Mouse (Mus musculus) midbrain, embryonic 15.5 days (tissue): ENCODE data around the gene Acy3. TPM values are rescaled to one million over a fixed set of nuclear protein-coding genes. Genes with fewer than 3 reads are reported as not detected.
A peak's percentile ranks its signal among the peaks of the same experiment; 100 is the strongest.
"Not testable (repeated sequence)": the region's sequence is repeated elsewhere in the genome, so short reads cannot be mapped to it uniquely, and the experiment has no call there.

ENCODE experiments used
- ATAC-seq: fragments of 200-750 bp; cut with Nextera tagmentation; replicated peaks from 2 replicates; pipeline ENCODE4 v1.8.0; 2017; ENCODE audit warnings: moderate TSS enrichment
- H3K27ac ChIP-seq: fragments of 300-500 bp; sonication (generic); 2 replicates; pipeline ENCODE4 v1.5.1; 2015; ENCODE audit warnings: mild to moderate bottlenecking, inconsistent platforms
- H3K27me3 ChIP-seq: fragments of 300-500 bp; sonication (generic); replicated peaks from 2 replicates; pipeline ENCODE4 v1.6.1; 2015; ENCODE audit warnings: inconsistent platforms
- H3K36me3 ChIP-seq: fragments of 300-500 bp; sonication (generic); replicated peaks from 2 replicates; pipeline ENCODE4 v1.6.1; 2015; ENCODE audit warnings: inconsistent platforms
- H3K4me1 ChIP-seq: fragments of 300-500 bp; sonication (generic); 2 replicates; pipeline ENCODE4 v1.6.1; 2015; ENCODE audit warnings: inconsistent platforms
- H3K4me2 ChIP-seq: fragments of 300-500 bp; sonication (generic); 2 replicates; pipeline ENCODE4 v1.6.1; 2015; ENCODE audit warnings: inconsistent platforms, mild to moderate bottlenecking, moderate library complexity
- H3K4me3 ChIP-seq: fragments of 300-500 bp; sonication (generic); 2 replicates; pipeline ENCODE4 v1.5.1; 2015; ENCODE audit warnings: mild to moderate bottlenecking, inconsistent platforms
- H3K9ac ChIP-seq: fragments of 300-500 bp; sonication (generic); 2 replicates; pipeline ENCODE4 v1.6.1; 2015; ENCODE audit warnings: mild to moderate bottlenecking, inconsistent platforms
- H3K9me3 ChIP-seq: fragments of 300-500 bp; sonication (generic); 2 replicates; pipeline ENCODE4 v1.6.1; 2016; ENCODE audit warnings: inconsistent platforms
- WGBS: fragments of 180-500 bp; shearing (Covaris S2); methylation state at CpG from one replicate; pipeline ENCODE4 v1.1.7; 2015; ENCODE audit warnings: mixed read lengths; 5-methylcytosine and 5-hydroxymethylcytosine counted together
- polyA plus RNA-seq: library from polyadenylated mRNA; unstranded; fragments of >200 nt; fragmentation: Nextera tagmentation; extraction: Ambion mirVana; gene quantifications from 2 replicates; pipeline ENCODE4 v1.2.1, GENCODE M21; 2015

Acy3 gene
- polyA plus RNA-seq, 1 experiment from 2014 or later, result 1.7 TPM

GRCm38 (mm10) chr19:4036327-4037045 is 50.1 kb downstream of the Acy3 start:
- WGBS, result 66% methylated on average over 12 of the region's 12 CpGs
- Histone ChIP-seq H3K4me1 (peaks cover 20% of the 10 kb centered on the region), H3K9ac (no peak overlapping the region), H3K27ac (no peak overlapping the region), H3K4me2 (peak overlapping the region; percentile 5; the same call in 1 of the 2 replicates), H3K4me3 (no peak overlapping the region), H3K36me3 (0 out of 2 replicates have a peak, but pooled peaks cover 4% of the 10 kb centered on the region), H3K9me3 (no peaks in the 10 kb centered on the region), H3K27me3 (no peaks in the 10 kb centered on the region)
- ATAC-seq, result no peak; the same call in 1 of the 2 replicates

GRCm38 (mm10) chr19:4037154-4037787 is 50.9 kb downstream of the Acy3 start:
- H3K9me3 ChIP-seq, H3K36me3 ChIP-seq, H3K27me3 ChIP-seq: not testable (repeated sequence)
- peak overlapping the region; percentile 77 for H3K4me2 ChIP-seq
- H3K4me3 ChIP-seq, result peak overlapping the region; percentile 53
- peaks cover 20% of the 10 kb centered on the region for H3K4me1 ChIP-seq
- peak overlapping the region; percentile 60 for H3K9ac ChIP-seq
- 19% methylated on average over 8 of the region's 8 CpGs for WGBS
- H3K27ac ChIP-seq, result peak overlapping the region; percentile 67
- peak; percentile 53 for ATAC-seq

GRCm38 (mm10) chr19:4037788-4038232 is 51.4 kb downstream of the Acy3 start, which contains the start of gene Gstp1:
Gene Gstp1 (minus strand): TSS chr19:4037985.
- peak within 1 kb of the TSS; percentile 60 for H3K9ac ChIP-seq
- peaks cover 20% of the 10 kb centered on the region for H3K4me1 ChIP-seq
- H3K36me3 ChIP-seq, result 0 out of 2 replicates have a peak, but pooled peaks cover 4% of the 10 kb centered on the region
- H3K4me2 ChIP-seq, result peak within 1 kb of the TSS; percentile 77
- no peaks in the 10 kb centered on the region for H3K9me3 ChIP-seq
- peak within 1 kb of the TSS; percentile 67 for H3K27ac ChIP-seq
- peak within 1 kb of the TSS; percentile 53 for H3K4me3 ChIP-seq
- WGBS, result under 1% methylated on average over 26 of the region's 26 CpGs
- H3K27me3 ChIP-seq, result no peaks in the 10 kb centered on the region
- peak; percentile 90 for ATAC-seq

Other genes with a start within 250 kb of the Acy3 start
- gene Kmt5b, start 219.1 kb upstream of the Acy3 start, polyA plus RNA-seq, result 51.9 and 59.9 TPM in 2 replicates
- gene Chka, start 134.8 kb upstream of the Acy3 start, polyA plus RNA-seq, result 65.6 and 66.3 TPM in 2 replicates
- gene Tcirg1, start 79.4 kb upstream of the Acy3 start, polyA plus RNA-seq, result 12.7 and 14.6 TPM in 2 replicates
- gene Ndufs8, start 73.8 kb upstream of the Acy3 start, polyA plus RNA-seq, result 246 and 258 TPM in 2 replicates
- gene Aldh3b1, start 56.8 kb upstream of the Acy3 start, polyA plus RNA-seq, result 1.9 TPM in 2 replicates
- 11.7 and 11.8 TPM in 2 replicates for gene Unc93b1, start 51.4 kb upstream of the Acy3 start, polyA plus RNA-seq
- gene Aldh3b3, start 27.9 kb upstream of the Acy3 start, polyA plus RNA-seq, result not detected in 2 replicates
- 0.43 and 0.67 TPM in 2 replicates for gene Aldh3b2, start 14.2 kb upstream of the Acy3 start, polyA plus RNA-seq
- not detected in 2 replicates for gene Tbx10, start 6.2 kb downstream of the Acy3 start, polyA plus RNA-seq
- 30.6 and 33.4 TPM in 2 replicates for gene Nudt8, start 14.0 kb downstream of the Acy3 start, polyA plus RNA-seq
- 6.5 and 8.3 TPM in 2 replicates for gene Gm49405, start 14.1 kb downstream of the Acy3 start, polyA plus RNA-seq
- gene Doc2g, start 16.7 kb downstream of the Acy3 start, polyA plus RNA-seq, result 8.4 and 12.1 TPM in 2 replicates
- 229 and 239 TPM in 2 replicates for gene Ndufv1, start 26.2 kb downstream of the Acy3 start, polyA plus RNA-seq
- 513 and 520 TPM in 2 replicates for gene Gstp1, start 51.4 kb downstream of the Acy3 start, polyA plus RNA-seq
- gene Gstp2, start 59.5 kb downstream of the Acy3 start, polyA plus RNA-seq, result 2.7 and 5.6 TPM in 2 replicates
- not detected in 2 replicates for gene Gstp3, start 73.0 kb downstream of the Acy3 start, polyA plus RNA-seq
- gene Cabp2, start 95.0 kb downstream of the Acy3 start, polyA plus RNA-seq, result 0.22 TPM in 1 of 2 replicates, not detected in the other
- 92.3 and 92.9 TPM in 2 replicates for gene Cdk2ap2, start 110.6 kb downstream of the Acy3 start, polyA plus RNA-seq
- 97.7 and 102 TPM in 2 replicates for gene Pitpnm1, start 113.4 kb downstream of the Acy3 start, polyA plus RNA-seq
- gene Aip, start 139.3 kb downstream of the Acy3 start, polyA plus RNA-seq, result 99.5 and 101 TPM in 2 replicates
- 0.04 TPM in 1 of 2 replicates, not detected in the other for gene Gpr152, start 153.2 kb downstream of the Acy3 start, polyA plus RNA-seq
- 0.22 and 0.28 TPM in 2 replicates for gene Cabp4, start 157.5 kb downstream of the Acy3 start, polyA plus RNA-seq
- gene Coro1b, start 162.0 kb downstream of the Acy3 start, polyA plus RNA-seq, result 127 and 139 TPM in 2 replicates
- gene Ptprcap, start 167.0 kb downstream of the Acy3 start, polyA plus RNA-seq, result 0.26 and 0.96 TPM in 2 replicates
- gene Rps6kb2, start 176.8 kb downstream of the Acy3 start, polyA plus RNA-seq, result 60.1 and 60.7 TPM in 2 replicates
- gene Carns1, start 188.9 kb downstream of the Acy3 start, polyA plus RNA-seq, result 5.9 and 6.9 TPM in 2 replicates
- 0.38 and 0.93 TPM in 2 replicates for gene Tbc1d10c, start 204.7 kb downstream of the Acy3 start, polyA plus RNA-seq
- gene Ppp1ca, start 205.5 kb downstream of the Acy3 start, polyA plus RNA-seq, result 537 and 571 TPM in 2 replicates
- 23.7 and 24.9 TPM in 2 replicates for gene Rad9a, start 215.1 kb downstream of the Acy3 start, polyA plus RNA-seq
- gene Clcf1, start 227.7 kb downstream of the Acy3 start, polyA plus RNA-seq, result 0.79 and 0.88 TPM in 2 replicates
- gene AC109138.7, start 227.8 kb downstream of the Acy3 start, polyA plus RNA-seq, result not detected in 2 replicates
- gene Pold4, start 245.3 kb downstream of the Acy3 start, polyA plus RNA-seq, result 20.4 and 20.6 TPM in 2 replicates